Mouse (Mus musculus): ENCODE data around the gene Fam189a1. TPM values are rescaled to one million over a fixed set of nuclear protein-coding genes. Genes with fewer than 3 reads are reported as not detected.

Fam189a1 gene
- polyA plus RNA-seq, 1 experiment: 0.07 TPM

GRCm38 (mm10) chr7:64785040-64785439, 371.3 kb downstream of the Fam189a1 start:
- H3K79me2 ChIP-seq (ENCODE audit: control insufficient read depth, insufficient read depth): no peaks in the 10 kb centered on the region
- no peak overlapping the region for H3K4me3 ChIP-seq (ENCODE audit: insufficient read depth, poor library complexity, severe bottlenecking)
- TF ChIP-seq FOSL1 (IDR thresholded peaks at IDR 0.05; ENCODE audit: insufficient read depth, low read length, poor library complexity, severe bottlenecking) (no peak), CTCF (IDR thresholded peaks at IDR 0.05; ENCODE audit: control insufficient read depth, insufficient read depth, insufficient read length) (no peak), MAX (IDR thresholded peaks at IDR 0.05) (no peak), MYOD1 (IDR thresholded peaks at IDR 0.05; ENCODE audit: control insufficient read depth, insufficient read length, low read depth) (no peak), MYOG (IDR thresholded peaks at IDR 0.05; ENCODE audit: control insufficient read depth, extremely low read depth, insufficient read length) (no peak), USF1 (IDR thresholded peaks at IDR 0.05; ENCODE audit: low read depth) (no peak), CEBPB (IDR thresholded peaks at IDR 0.05; ENCODE audit: low read depth) (no peak)
- H3K79me3 ChIP-seq (ENCODE audit: low read depth): no peaks in the 10 kb centered on the region
- no peaks in the 10 kb centered on the region for H3K36me3 ChIP-seq (ENCODE audit: control insufficient read depth, insufficient read depth)
- no peaks in the 10 kb centered on the region for H3K27me3 ChIP-seq (ENCODE audit: control insufficient read depth, insufficient read depth, insufficient read length)
- no peak overlapping the region for H3ac ChIP-seq (ENCODE audit: control insufficient read depth, insufficient read length, low read depth)

GRCm38 (mm10) chr7:64779501-64779900, 376.9 kb downstream of the Fam189a1 start:
- H3K79me2 ChIP-seq (ENCODE audit: control insufficient read depth, insufficient read depth): no peaks in the 10 kb centered on the region

DNA sequence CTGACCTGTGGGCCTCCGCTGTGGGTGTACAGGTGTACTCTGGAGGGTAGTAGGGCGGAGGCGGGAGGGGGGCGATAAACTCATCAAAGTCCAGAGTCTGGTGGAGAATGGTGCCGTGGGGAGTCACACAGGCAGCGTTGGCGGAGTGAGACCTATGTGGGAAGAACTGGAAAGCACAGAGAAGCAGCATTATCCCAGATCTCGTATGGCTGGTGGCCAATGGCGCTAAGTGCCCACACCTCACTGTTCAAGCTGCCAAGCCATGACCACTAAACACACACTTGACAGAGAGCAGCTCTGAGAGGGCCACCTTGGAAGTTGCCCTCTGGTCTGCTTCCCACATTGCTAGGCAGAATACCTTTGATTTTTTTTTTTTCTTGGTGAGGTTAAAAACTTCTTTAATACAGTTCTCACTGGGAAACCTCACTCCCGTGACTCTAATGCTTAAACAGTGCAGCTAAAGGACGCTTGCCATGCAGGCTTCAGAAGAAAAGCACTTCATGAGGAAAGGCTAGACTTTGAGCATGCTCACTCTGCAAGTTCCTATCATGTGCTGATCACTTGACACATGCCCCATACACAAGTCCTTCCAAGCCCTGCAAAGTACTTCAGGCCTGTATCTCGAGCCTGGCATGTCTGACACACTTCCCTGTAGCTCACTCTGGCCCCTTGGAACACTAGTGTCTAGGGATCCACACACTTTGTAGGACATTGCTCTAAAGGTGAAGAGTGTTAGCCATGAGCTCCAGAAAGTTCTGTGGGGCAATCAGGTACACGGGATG, 379.5 kb downstream of the Fam189a1 start:
- no peak for TF ChIP-seq MYOD1 (IDR thresholded peaks at IDR 0.05; ENCODE audit: control insufficient read depth, insufficient read length, low read depth)
- TF ChIP-seq FOSL1 (IDR thresholded peaks at IDR 0.05; ENCODE audit: insufficient read depth, low read length, poor library complexity, severe bottlenecking): no peak
- TF ChIP-seq MAX (IDR thresholded peaks at IDR 0.05): no peak
- TF ChIP-seq CTCF (IDR thresholded peaks at IDR 0.05; ENCODE audit: control insufficient read depth, insufficient read depth, insufficient read length): no peak
- no peak for TF ChIP-seq CEBPB (IDR thresholded peaks at IDR 0.05; ENCODE audit: low read depth)
- no peak for TF ChIP-seq MYOG (IDR thresholded peaks at IDR 0.05; ENCODE audit: control insufficient read depth, extremely low read depth, insufficient read length)
- no peak for TF ChIP-seq USF1 (IDR thresholded peaks at IDR 0.05; ENCODE audit: low read depth)
- Histone ChIP-seq H3K36me3 (ENCODE audit: control insufficient read depth, insufficient read depth) (no peaks in the 10 kb centered on the region), H3K79me3 (ENCODE audit: low read depth) (no peaks in the 10 kb centered on the region), H3ac (ENCODE audit: control insufficient read depth, insufficient read length, low read depth) (no peak overlapping the region), H3K27me3 (ENCODE audit: control insufficient read depth, insufficient read depth, insufficient read length) (no peaks in the 10 kb centered on the region), H3K4me3 (ENCODE audit: insufficient read depth, poor library complexity, severe bottlenecking) (no peak overlapping the region), H3K79me2 (ENCODE audit: control insufficient read depth, insufficient read depth) (no peaks in the 10 kb centered on the region)

More at GRCm38 (mm10) chr7:64779501-64779900, 376.9 kb downstream of the Fam189a1 start:
- TF ChIP-seq MYOD1 (IDR thresholded peaks at IDR 0.05; ENCODE audit: control insufficient read depth, insufficient read length, low read depth): no peak
- no peak for TF ChIP-seq CEBPB (IDR thresholded peaks at IDR 0.05; ENCODE audit: low read depth)
- TF ChIP-seq USF1 (IDR thresholded peaks at IDR 0.05; ENCODE audit: low read depth): no peak
- TF ChIP-seq FOSL1 (IDR thresholded peaks at IDR 0.05; ENCODE audit: insufficient read depth, low read length, poor library complexity, severe bottlenecking): no peak
- TF ChIP-seq MYOG (IDR thresholded peaks at IDR 0.05; ENCODE audit: control insufficient read depth, extremely low read depth, insufficient read length): no peak
- no peak for TF ChIP-seq MAX (IDR thresholded peaks at IDR 0.05)
- no peak for TF ChIP-seq CTCF (IDR thresholded peaks at IDR 0.05; ENCODE audit: control insufficient read depth, insufficient read depth, insufficient read length)
- Histone ChIP-seq H3K79me3 (ENCODE audit: low read depth) (no peaks in the 10 kb centered on the region), H3ac (ENCODE audit: control insufficient read depth, insufficient read length, low read depth) (no peak overlapping the region), H3K36me3 (ENCODE audit: control insufficient read depth, insufficient read depth) (no peaks in the 10 kb centered on the region), H3K4me3 (ENCODE audit: insufficient read depth, poor library complexity, severe bottlenecking) (no peak overlapping the region), H3K27me3 (ENCODE audit: control insufficient read depth, insufficient read depth, insufficient read length) (no peaks in the 10 kb centered on the region)

DNA sequence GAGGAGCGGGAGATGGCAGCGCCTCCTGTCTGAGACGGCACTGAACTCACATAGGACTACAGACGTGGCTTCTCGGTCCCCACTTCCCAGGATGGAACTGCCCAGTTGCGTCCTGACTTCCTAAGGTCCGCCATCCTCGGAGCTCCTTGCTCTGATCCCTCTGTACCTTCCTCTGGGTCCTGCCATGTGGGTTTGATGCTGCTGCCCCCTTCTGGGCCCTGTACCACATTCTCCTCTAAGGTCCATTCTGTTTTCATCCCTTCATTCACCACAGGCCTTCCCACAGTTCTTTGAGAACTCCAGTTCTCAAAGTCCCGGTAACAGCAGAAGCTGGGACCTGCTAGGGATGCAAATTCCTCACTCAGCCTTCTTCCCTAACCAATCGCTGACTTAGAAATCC, 382.9 kb downstream of the Fam189a1 start:
- H3K27me3 ChIP-seq (ENCODE audit: control insufficient read depth, insufficient read depth, insufficient read length): no peaks in the 10 kb centered on the region
- H3K79me2 ChIP-seq (ENCODE audit: control insufficient read depth, insufficient read depth): no peaks in the 10 kb centered on the region
- TF ChIP-seq MAX (IDR thresholded peaks at IDR 0.05) (no peak), MYOG (IDR thresholded peaks at IDR 0.05; ENCODE audit: control insufficient read depth, extremely low read depth, insufficient read length) (no peak), CEBPB (IDR thresholded peaks at IDR 0.05; ENCODE audit: low read depth) (no peak), FOSL1 (IDR thresholded peaks at IDR 0.05; ENCODE audit: insufficient read depth, low read length, poor library complexity, severe bottlenecking) (no peak), USF1 (IDR thresholded peaks at IDR 0.05; ENCODE audit: low read depth) (no peak), CTCF (IDR thresholded peaks at IDR 0.05; ENCODE audit: control insufficient read depth, insufficient read depth, insufficient read length) (no peak), MYOD1 (IDR thresholded peaks at IDR 0.05; ENCODE audit: control insufficient read depth, insufficient read length, low read depth) (no peak)
- no peaks in the 10 kb centered on the region for H3K79me3 ChIP-seq (ENCODE audit: low read depth)
- H3ac ChIP-seq (ENCODE audit: control insufficient read depth, insufficient read length, low read depth): no peak overlapping the region
- H3K36me3 ChIP-seq (ENCODE audit: control insufficient read depth, insufficient read depth): no peaks in the 10 kb centered on the region
- no peak overlapping the region for H3K4me3 ChIP-seq (ENCODE audit: insufficient read depth, poor library complexity, severe bottlenecking)

DNA sequence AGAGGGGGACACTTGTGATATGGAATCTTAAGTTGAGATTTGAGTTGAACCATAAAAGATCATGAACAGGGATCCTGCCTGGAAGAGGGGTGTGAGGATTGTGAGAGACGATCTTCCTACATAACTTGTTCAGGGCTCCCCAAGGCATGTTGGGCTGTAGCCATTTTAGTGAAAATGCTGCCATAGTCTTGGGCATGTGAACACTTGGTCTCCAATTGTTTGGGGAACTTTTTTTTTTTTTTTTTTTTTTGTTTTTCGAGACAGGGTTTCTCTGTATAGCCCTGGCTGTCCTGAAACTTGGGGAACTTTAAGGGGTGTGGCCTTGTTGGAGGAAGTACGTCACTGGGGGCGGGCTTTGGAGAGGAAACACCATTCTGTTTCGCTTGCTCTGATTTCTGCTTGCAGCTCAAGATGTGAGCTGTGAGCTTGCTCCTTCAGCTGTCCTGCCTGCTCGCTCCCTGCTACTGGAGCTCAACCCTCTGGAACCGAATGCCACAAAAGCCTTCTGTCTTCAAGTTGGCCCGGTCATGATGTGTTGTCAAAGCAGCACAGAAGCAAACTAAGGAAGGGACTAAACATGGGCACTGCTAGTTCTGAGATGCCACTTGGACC, 385.5 kb downstream of the Fam189a1 start:
- H3ac ChIP-seq (ENCODE audit: control insufficient read depth, insufficient read length, low read depth): no peak overlapping the region
- no peaks in the 10 kb centered on the region for H3K36me3 ChIP-seq (ENCODE audit: control insufficient read depth, insufficient read depth)
- no peaks in the 10 kb centered on the region for H3K79me3 ChIP-seq (ENCODE audit: low read depth)
- no peaks in the 10 kb centered on the region for H3K27me3 ChIP-seq (ENCODE audit: control insufficient read depth, insufficient read depth, insufficient read length)
- H3K79me2 ChIP-seq (ENCODE audit: control insufficient read depth, insufficient read depth): no peaks in the 10 kb centered on the region
- H3K4me3 ChIP-seq (ENCODE audit: insufficient read depth, poor library complexity, severe bottlenecking): no peak overlapping the region
- no peak for TF ChIP-seq CEBPB (IDR thresholded peaks at IDR 0.05; ENCODE audit: low read depth)
- no peak for TF ChIP-seq MAX (IDR thresholded peaks at IDR 0.05)
- no peak for TF ChIP-seq USF1 (IDR thresholded peaks at IDR 0.05; ENCODE audit: low read depth)
- no peak for TF ChIP-seq MYOD1 (IDR thresholded peaks at IDR 0.05; ENCODE audit: control insufficient read depth, insufficient read length, low read depth)
- no peak for TF ChIP-seq CTCF (IDR thresholded peaks at IDR 0.05; ENCODE audit: control insufficient read depth, insufficient read depth, insufficient read length)
- no peak for TF ChIP-seq MYOG (IDR thresholded peaks at IDR 0.05; ENCODE audit: control insufficient read depth, extremely low read depth, insufficient read length)
- TF ChIP-seq FOSL1 (IDR thresholded peaks at IDR 0.05; ENCODE audit: insufficient read depth, low read length, poor library complexity, severe bottlenecking): no peak
